Mouse (Mus musculus): ENCODE measurements around the gene Itfg2. TPM values are rescaled to one million over a fixed set of nuclear protein-coding genes. Genes with fewer than 3 reads are reported as not detected.
A peak's percentile ranks its signal among the peaks of the same experiment; 100 is the strongest.
"Not testable (repeated sequence)": the region's sequence is repeated elsewhere in the genome, so short reads cannot be mapped to it uniquely, and the experiment has no call there.

The Itfg2 gene
- polyA plus RNA-seq, 1 experiment from 2014 or later, result 20.4 TPM

GRCm38 (mm10) chr6:128397574-128398261 lies 27.0 kb downstream of the Itfg2 start:
- ChIA-PET CTCF (interaction anchor here (1.2 to 1.3 kb wide), 2 partner anchors 14 to 16 kb away, joined by 3 to 4 read pairs; no protein-coding TSS in a partner anchor), POLR2A (no interaction called here)
- ATAC-seq (peak; percentile 69), DNase-seq (ENCODE audit: low read depth, low spot score) (peak; percentile 80)
- TF ChIP-seq CTCF (IDR thresholded peaks at IDR 0.05), result no peak
- in situ Hi-C loops (cut with MboI; ENCODE audit: low pct_unique_long_range_greater_than_20kb), result no loop called here
- H3K27me3 ChIP-seq, result no peaks in the 10 kb centered on the region

- ChIA-PET POLR2A (no interaction called here), CTCF (no interaction called here)
- in situ Hi-C loops (cut with MboI; ENCODE audit: low pct_unique_long_range_greater_than_20kb), result no loop called here
- no peak for TF ChIP-seq CTCF (IDR thresholded peaks at IDR 0.05)
- ATAC-seq, result no peak
- no peak for DNase-seq (ENCODE audit: low read depth, low spot score)
- H3K27me3 ChIP-seq, result no peaks in the 10 kb centered on the region
Observed at GRCm38 (mm10) chr6:128390683-128391082, 34.0 kb downstream of the Itfg2 start.

GRCm38 (mm10) chr6:128389185-128389584 lies 35.5 kb downstream of the Itfg2 start:
- no peak for TF ChIP-seq CTCF (IDR thresholded peaks at IDR 0.05)
- in situ Hi-C loops (cut with MboI; ENCODE audit: low pct_unique_long_range_greater_than_20kb), result no loop called here
- ChIA-PET POLR2A (interaction anchor here (0.7 kb wide), 1 partner anchor 72 kb away, joined by 4 read pairs; no protein-coding TSS in a partner anchor), CTCF (no interaction called here)
- H3K27me3 ChIP-seq, result no peaks in the 10 kb centered on the region
- no peak for DNase-seq (ENCODE audit: low read depth, low spot score)
- no peak for ATAC-seq

- ATAC-seq, result no peak
- DNase-seq (ENCODE audit: low read depth, low spot score), result no peak
- CTCF ChIA-PET, result interaction anchor here (1.4 kb wide), 1 partner anchor 11 kb away, joined by 3 read pairs; no protein-coding TSS in a partner anchor
- POLR2A ChIA-PET, result interaction anchor here (1.1 kb wide), 1 partner anchor 13 kb away, joined by 3 read pairs; no protein-coding TSS in a partner anchor
- H3K27me3 ChIP-seq, result no peaks in the 10 kb centered on the region
- in situ Hi-C loops (cut with MboI; ENCODE audit: low pct_unique_long_range_greater_than_20kb), result no loop called here
- TF ChIP-seq CTCF (IDR thresholded peaks at IDR 0.05), result no peak
Observed at GRCm38 (mm10) chr6:128385026-128385425, 39.7 kb downstream of the Itfg2 start.

GRCm38 (mm10) chr6:128383752-128384151 lies 41.0 kb downstream of the Itfg2 start:
- in situ Hi-C loops (cut with MboI; ENCODE audit: low pct_unique_long_range_greater_than_20kb), result no loop called here
- no peak for ATAC-seq
- ChIA-PET POLR2A (no interaction called here), CTCF (interaction anchor here (1.4 kb wide), 1 partner anchor 12 kb away, joined by 3 read pairs; no protein-coding TSS in a partner anchor)
- no peak for DNase-seq (ENCODE audit: low read depth, low spot score)
- no peaks in the 10 kb centered on the region for H3K27me3 ChIP-seq
- no peak for TF ChIP-seq CTCF (IDR thresholded peaks at IDR 0.05)

GRCm38 (mm10) chr6:128381254-128381653 lies 43.5 kb downstream of the Itfg2 start:
- H3K27me3 ChIP-seq, result no peaks in the 10 kb centered on the region
- ChIA-PET CTCF (interaction anchor here (1.0 to 1.8 kb wide), 3 partner anchors 15 to 30 kb away, joined by 4 to 14 read pairs (median 6); no protein-coding TSS in a partner anchor), POLR2A (interaction anchor here (1.5 kb wide), 1 partner anchor 19 kb away, joined by 3 read pairs; no protein-coding TSS in a partner anchor)
- in situ Hi-C loops (cut with MboI; ENCODE audit: low pct_unique_long_range_greater_than_20kb), result no loop called here
- ATAC-seq, result no peak
- TF ChIP-seq CTCF (IDR thresholded peaks at IDR 0.05), result no peak
- no peak for DNase-seq (ENCODE audit: low read depth, low spot score)

- POLR2A ChIA-PET; H3K27me3 ChIP-seq; DNase-seq (ENCODE audit: low read depth, low spot score); in situ Hi-C loops (cut with MboI; ENCODE audit: low pct_unique_long_range_greater_than_20kb); ATAC-seq: not testable (repeated sequence)
- CTCF ChIA-PET, result interaction anchor here (1.5 to 1.8 kb wide), 3 partner anchors 17 to 31 kb away, joined by 4 to 14 read pairs (median 9); no protein-coding TSS in a partner anchor
Observed at GRCm38 (mm10) chr6:128380594-128381167, 44.0 kb downstream of the Itfg2 start.

- ChIA-PET POLR2A (no interaction called here), CTCF (interaction anchor here (1.5 kb wide), 1 partner anchor 31 kb away, joined by 9 read pairs; no protein-coding TSS in a partner anchor)
- DNase-seq (ENCODE audit: low read depth, low spot score) (no peak), ATAC-seq (no peak)
- no peak for TF ChIP-seq CTCF (IDR thresholded peaks at IDR 0.05)
- no peaks in the 10 kb centered on the region for H3K27me3 ChIP-seq
- in situ Hi-C loops (cut with MboI; ENCODE audit: low pct_unique_long_range_greater_than_20kb), result no loop called here
Observed at GRCm38 (mm10) chr6:128379636-128380035, 45.1 kb downstream of the Itfg2 start.

GRCm38 (mm10) chr6:128376371-128377085 lies 48.2 kb downstream of the Itfg2 start:
- H3K27me3 ChIP-seq, result no peaks in the 10 kb centered on the region
- in situ Hi-C loops (cut with MboI; ENCODE audit: low pct_unique_long_range_greater_than_20kb), result no loop called here
- TF ChIP-seq CTCF (IDR thresholded peaks at IDR 0.05), result no peak
- CTCF ChIA-PET, result interaction anchor here (1.0 kb wide), 1 partner anchor 35 kb away, joined by 3 read pairs; no protein-coding TSS in a partner anchor
- DNase-seq (ENCODE audit: low read depth, low spot score) (no peak), ATAC-seq (no peak)
- POLR2A ChIA-PET, result interaction anchor here (0.6 to 0.7 kb wide), 2 partner anchors 16 to 17 kb away, joined by 3 to 5 read pairs; no protein-coding TSS in a partner anchor

- in situ Hi-C loops (cut with MboI; ENCODE audit: low pct_unique_long_range_greater_than_20kb), result no loop called here
- CTCF ChIA-PET, result interaction anchor here (1.9 to 2.1 kb wide), 2 partner anchors 11 to 36 kb away, joined by 4 to 6 read pairs; no protein-coding TSS in a partner anchor
- TF ChIP-seq CTCF (IDR thresholded peaks at IDR 0.05), result no peak
- DNase-seq (ENCODE audit: low read depth, low spot score), result no peak
- H3K27me3 ChIP-seq, result no peaks in the 10 kb centered on the region
- POLR2A ChIA-PET, result no interaction called here
- ATAC-seq, result no peak
Observed at GRCm38 (mm10) chr6:128375192-128375591, 49.5 kb downstream of the Itfg2 start, which contains the start of the genes Tex52 and Gm44596. Gene Tex52 (plus strand): TSS chr6:128375456. Gene Gm44596 (plus strand): TSS chr6:128375503.

Data from Patski (cell line).